Mouse (Mus musculus): ENCODE data around the gene Slc24a4.

DNA sequence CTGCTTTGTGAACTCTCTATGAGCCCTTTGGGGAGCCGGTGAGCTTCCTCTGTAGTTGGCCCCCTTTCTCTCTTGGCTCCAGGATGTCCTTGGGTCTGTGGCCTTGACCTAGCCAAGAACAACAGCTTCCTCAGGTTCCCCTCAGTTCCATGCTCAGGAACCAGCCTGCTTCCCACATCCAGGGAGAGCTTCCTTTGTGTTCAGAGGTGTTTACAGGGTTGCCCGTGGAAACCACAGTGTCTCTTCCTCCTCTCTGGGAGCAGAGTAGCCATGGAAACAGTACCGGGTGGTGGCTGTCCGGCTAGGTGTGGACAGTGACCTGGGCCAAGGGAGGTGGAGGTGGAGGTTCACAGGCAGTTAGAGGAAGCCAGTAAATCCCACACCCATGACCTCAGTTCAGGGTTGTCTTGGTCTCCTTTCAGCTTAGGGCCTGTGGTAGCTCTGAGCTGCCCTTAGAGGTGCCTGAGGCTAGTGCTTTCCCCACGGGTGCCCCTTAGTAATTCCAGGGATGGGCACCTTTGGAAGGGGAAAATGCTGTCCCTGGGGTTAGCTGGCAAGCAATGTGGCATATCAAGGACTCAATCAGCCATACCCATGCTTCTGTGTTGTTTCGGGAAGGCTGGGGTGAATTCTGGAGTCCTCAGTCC, 113.7 kb downstream of the Slc24a4 start:
- TF ChIP-seq POLR2A (IDR thresholded peaks at IDR 0.05; ENCODE audit: insufficient read depth, low read depth, low read length) = no peak
- TF ChIP-seq CTCF (IDR thresholded peaks at IDR 0.05) = no peak
- TF ChIP-seq EP300 (IDR thresholded peaks at IDR 0.05; ENCODE audit: insufficient read depth, low read depth, low read length) = peak; percentile 74
